Mouse (Mus musculus) adrenal gland, adult (tissue): ENCODE results near the gene Limk1.

Experiments
- DNase-seq, 2 experiments: peaks; one replicate each; pipeline ENCODE4 v3.0.0; 2022 to 2023; ENCODE audit warnings: low spot score in 1 of 2; ENCODE audit not compliant: inconsistent age in 2 of 2

The Limk1 gene

GRCm38 (mm10) chr5:134637820-134638367 is 50.5 kb downstream of the Limk1 start:
- DNase-seq: no peak

- no peak for DNase-seq
Observed at GRCm38 (mm10) chr5:134632841-134633240, 55.6 kb downstream of the Limk1 start.

- DNase-seq: peak in 1 of 2 experiments; percentile 74
Observed at GRCm38 (mm10) chr5:134630835-134631234, 57.6 kb downstream of the Limk1 start.

- peak in 1 of 2 experiments; percentile 58 for DNase-seq
Observed at GRCm38 (mm10) chr5:134629508-134629907, 58.9 kb downstream of the Limk1 start.

GRCm38 (mm10) chr5:134622069-134622468 is 66.3 kb downstream of the Limk1 start:
- no peak for DNase-seq

GRCm38 (mm10) chr5:134621099-134621640 is 67.2 kb downstream of the Limk1 start:
- no peak for DNase-seq

- DNase-seq: no peak
Observed at GRCm38 (mm10) chr5:134620457-134620856, 67.9 kb downstream of the Limk1 start.

GRCm38 (mm10) chr5:134617071-134617470 is 71.3 kb downstream of the Limk1 start:
- DNase-seq: peak; percentile 73 to 90

- peak in 1 of 2 experiments; percentile 63 for DNase-seq
Observed at GRCm38 (mm10) chr5:134615780-134616179, 72.6 kb downstream of the Limk1 start.

- DNase-seq: no peak
Observed at GRCm38 (mm10) chr5:134615380-134615779, 73.0 kb downstream of the Limk1 start.

GRCm38 (mm10) chr5:134614802-134615201 is 73.6 kb downstream of the Limk1 start, which contains the start of gene Lat2:
Gene Lat2 (minus strand): TSS chr5:134615025.
- no peak for DNase-seq

- DNase-seq: no peak
Observed at GRCm38 (mm10) chr5:134614296-134614695, 74.1 kb downstream of the Limk1 start.

GRCm38 (mm10) chr5:134613727-134614126 is 74.7 kb downstream of the Limk1 start:
- DNase-seq: no peak

GRCm38 (mm10) chr5:134611810-134612521 is 76.4 kb downstream of the Limk1 start:
- peak in 1 of 2 experiments; percentile 54 for DNase-seq

GRCm38 (mm10) chr5:134609916-134610643 is 78.3 kb downstream of the Limk1 start:
- DNase-seq: no peak

- DNase-seq: peak in 1 of 2 experiments; percentile 38
Observed at GRCm38 (mm10) chr5:134607121-134607520, 81.3 kb downstream of the Limk1 start.

- DNase-seq: no peak
Observed at GRCm38 (mm10) chr5:134606314-134606713, 82.1 kb downstream of the Limk1 start.
